Mouse (Mus musculus): ENCODE data around the gene Dnajb2.

- TF ChIP-seq POLR2A (IDR thresholded peaks at IDR 0.05; ENCODE audit: insufficient read depth, low read length): peak; percentile 54
- no peak for TF ChIP-seq CTCF (IDR thresholded peaks at IDR 0.05; ENCODE audit: low read depth, low read length)
These were observed 25.8 kb upstream of the Dnajb2 start, which contains the start of the genes Glb1l and Stk16 for GRCm38 (mm10) chr1:75210136-75211087.
